Mouse (Mus musculus) ES-E14 (cell line): ENCODE data around the gene Ptprcap. TPM values are rescaled to one million over a fixed set of nuclear protein-coding genes. Genes with fewer than 3 reads are reported as not detected.
A peak's percentile ranks its signal among the peaks of the same experiment; 100 is the strongest.
"Not testable (repeated sequence)": the region's sequence is repeated elsewhere in the genome, so short reads cannot be mapped to it uniquely, and the experiment has no call there.

Source experiments
- DNase-seq: peaks from one replicate; pipeline ENCODE4 v3.0.0-alpha.2; 2013; ENCODE audit warnings: low read depth, low spot score
- H3K27ac ChIP-seq: 2 replicates; pipeline ENCODE4 v1.5.1; 2012; ENCODE audit warnings: low read depth, mild to moderate bottlenecking, low read length, moderate library complexity, mixed read lengths; ENCODE audit not compliant: poor library complexity, insufficient read depth, severe bottlenecking
- H3K36me3 ChIP-seq: 2 replicates; pipeline ENCODE4 v1.6.1; 2012; ENCODE audit warnings: mild to moderate bottlenecking, low read length, moderate library complexity, mixed read lengths; ENCODE audit not compliant: control insufficient read depth, poor library complexity, insufficient read depth, severe bottlenecking
- H3K4me1 ChIP-seq, 2 experiments: fragments of 150-350 bp in 1 of 2; sonication (generic) in 1 of 2; 2 replicates each; pipeline ENCODE4 v1.6.1; 2012; ENCODE audit warnings: low read length in 2 of 2, mild to moderate bottlenecking in 1 of 2, mixed read lengths in 1 of 2; ENCODE audit not compliant: control insufficient read depth in 2 of 2, insufficient read depth in 2 of 2, poor library complexity in 1 of 2
- H3K4me3 ChIP-seq, 2 experiments: fragments of 150-350 bp in 1 of 2; sonication (generic) in 1 of 2; 2 replicates each; pipeline ENCODE4 v1.5.1; 2012; ENCODE audit warnings: low read length in 2 of 2, low read depth in 1 of 2, mild to moderate bottlenecking in 1 of 2, mixed read lengths in 1 of 2; ENCODE audit not compliant: insufficient read depth in 1 of 2, poor library complexity in 1 of 2, severe bottlenecking in 1 of 2
- H3K9ac ChIP-seq: 2 replicates; pipeline ENCODE4 v1.6.1; 2012; ENCODE audit warnings: low read depth, mild to moderate bottlenecking, low read length, mixed read lengths; ENCODE audit not compliant: poor library complexity, insufficient read depth, severe bottlenecking
- H3K9me3 ChIP-seq: fragments of 150-350 bp; sonication (generic); 2 replicates; pipeline ENCODE4 v1.6.1; 2012; ENCODE audit warnings: low read depth, mild to moderate bottlenecking, low read length; ENCODE audit not compliant: control insufficient read depth, insufficient read depth
- CHD2 ChIP-seq: IDR thresholded peaks from 2 replicates; pipeline ENCODE4 v1.6.1; 2014; ENCODE audit warnings: mild to moderate bottlenecking, low read depth, low read length, inconsistent platforms
- HCFC1 ChIP-seq: IDR thresholded peaks from 2 replicates; pipeline ENCODE4 v1.6.1; 2012; ENCODE audit warnings: low read length, inconsistent platforms, borderline replicate concordance; ENCODE audit not compliant: insufficient read depth
- MAFK ChIP-seq: IDR thresholded peaks from 2 replicates; pipeline ENCODE4 v1.6.1; 2014; ENCODE audit warnings: mild to moderate bottlenecking, low read depth, low read length, inconsistent platforms; ENCODE audit not compliant: insufficient read depth
- ZC3H11A ChIP-seq: IDR thresholded peaks from 2 replicates; pipeline ENCODE4 v1.6.1; 2012; ENCODE audit warnings: low read depth, mild to moderate bottlenecking, inconsistent platforms, low read length, borderline replicate concordance
- ZNF384 ChIP-seq: IDR thresholded peaks from 2 replicates; pipeline ENCODE4 v1.6.1; 2012; ENCODE audit warnings: low read depth, low read length, inconsistent platforms
- in situ Hi-C, 2 experiments: fragments of 600-800 bp; cut with MboI; formaldehyde crosslinking; loops; one replicate each; pipeline ENCODE4 v1.15.1; 2025; ENCODE audit warnings: low sequenced_read_pairs in 2 of 2, inconsistent platforms in 1 of 2; ENCODE audit not compliant: unreplicated experiment in 2 of 2
- total RNA-seq: library from RNA; depleted of rRNA; stranded (reverse); fragments of 300-350 nt; gene quantifications from 2 replicates; pipeline ENCODE4 v1.2.3, GENCODE M21; 2012

Ptprcap gene
- total RNA-seq, 1 experiment: 9.5 TPM

DNA sequence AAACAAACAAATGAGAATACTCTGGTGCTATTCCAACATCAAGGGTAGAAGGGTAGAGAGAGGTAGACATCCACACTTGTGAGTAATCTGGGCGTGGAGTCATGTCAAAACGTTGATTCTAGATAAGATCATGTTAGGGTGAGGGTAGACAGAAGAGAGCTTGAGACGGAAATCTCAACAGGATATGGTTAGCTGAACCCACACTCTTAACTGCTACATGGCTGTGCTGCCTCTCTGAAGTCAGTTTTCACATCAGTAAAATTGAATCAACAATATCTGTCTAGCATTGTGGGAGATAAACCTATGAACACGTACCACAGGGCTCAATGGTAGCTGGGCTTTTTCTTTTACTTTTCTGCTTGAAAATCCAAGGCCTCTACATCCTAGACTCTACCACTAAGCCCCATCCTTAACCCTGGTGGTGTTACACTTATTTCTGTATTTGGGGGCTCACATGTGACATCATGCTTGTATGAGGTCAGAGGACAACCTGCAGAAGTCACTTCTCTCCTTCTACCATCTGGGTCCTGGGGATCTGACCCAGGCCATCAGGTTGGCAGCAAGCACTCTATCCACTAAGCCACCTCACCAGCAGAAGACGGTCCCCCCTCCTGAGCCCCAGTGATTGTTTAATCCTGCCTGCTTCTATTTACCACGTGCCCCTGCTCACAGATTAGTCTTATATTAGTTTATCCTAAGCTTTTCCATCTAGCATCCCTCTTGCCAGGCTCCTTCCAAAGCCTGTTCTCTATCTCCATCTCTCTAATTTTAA, 33.5 kb upstream of the Ptprcap start:
- H3K9me3 ChIP-seq: no peaks in the 10 kb centered on the region
- DNase-seq: no peak
- H3K27ac ChIP-seq: no peak overlapping the region
- TF ChIP-seq ZC3H11A: no peak
- TF ChIP-seq CHD2: no peak
- no peak for TF ChIP-seq MAFK
- no peak for TF ChIP-seq ZNF384
- TF ChIP-seq HCFC1: no peak
- in situ Hi-C loops: no loop called here
- H3K4me3 ChIP-seq: no peak overlapping the region
- H3K9ac ChIP-seq: no peak overlapping the region
- peaks cover 10% of the 10 kb centered on the region; the same call in 1 of the 2 replicates for H3K36me3 ChIP-seq
- H3K4me1 ChIP-seq: peaks cover 0 to 4% of the 10 kb centered on the region in 2 experiments; a peak in 1 of 4 replicates

DNA sequence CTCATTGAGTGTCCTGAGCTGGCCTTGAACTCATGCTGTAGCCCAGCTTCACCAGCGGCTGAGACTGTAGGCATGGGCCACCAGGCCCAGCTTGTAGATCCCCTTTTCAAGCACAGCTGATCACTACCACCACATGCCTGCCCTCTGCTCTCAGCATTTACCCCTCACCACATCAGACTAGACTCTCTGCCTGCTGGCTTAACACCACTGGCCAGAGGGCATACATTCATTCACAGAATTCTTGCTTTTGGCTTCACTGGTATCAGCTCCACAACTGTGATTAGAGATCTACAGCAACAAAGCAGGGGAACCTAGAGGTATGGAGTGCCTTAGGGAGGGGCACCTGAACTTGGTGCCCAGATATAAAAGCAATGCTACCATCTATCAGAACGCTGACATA, 32.9 kb upstream of the Ptprcap start:
- H3K4me3 ChIP-seq: no peak overlapping the region
- H3K4me1 ChIP-seq: peaks cover 0 to 4% of the 10 kb centered on the region in 2 experiments; a peak in 1 of 4 replicates
- H3K36me3 ChIP-seq: peaks cover 5% of the 10 kb centered on the region; the same call in 1 of the 2 replicates
- in situ Hi-C loops: no loop called here
- no peak overlapping the region for H3K9ac ChIP-seq
- TF ChIP-seq CHD2 (no peak), ZC3H11A (no peak), ZNF384 (no peak), MAFK (no peak), HCFC1 (no peak)
- no peak for DNase-seq
- no peak overlapping the region for H3K27ac ChIP-seq
- H3K9me3 ChIP-seq: no peaks in the 10 kb centered on the region

DNA sequence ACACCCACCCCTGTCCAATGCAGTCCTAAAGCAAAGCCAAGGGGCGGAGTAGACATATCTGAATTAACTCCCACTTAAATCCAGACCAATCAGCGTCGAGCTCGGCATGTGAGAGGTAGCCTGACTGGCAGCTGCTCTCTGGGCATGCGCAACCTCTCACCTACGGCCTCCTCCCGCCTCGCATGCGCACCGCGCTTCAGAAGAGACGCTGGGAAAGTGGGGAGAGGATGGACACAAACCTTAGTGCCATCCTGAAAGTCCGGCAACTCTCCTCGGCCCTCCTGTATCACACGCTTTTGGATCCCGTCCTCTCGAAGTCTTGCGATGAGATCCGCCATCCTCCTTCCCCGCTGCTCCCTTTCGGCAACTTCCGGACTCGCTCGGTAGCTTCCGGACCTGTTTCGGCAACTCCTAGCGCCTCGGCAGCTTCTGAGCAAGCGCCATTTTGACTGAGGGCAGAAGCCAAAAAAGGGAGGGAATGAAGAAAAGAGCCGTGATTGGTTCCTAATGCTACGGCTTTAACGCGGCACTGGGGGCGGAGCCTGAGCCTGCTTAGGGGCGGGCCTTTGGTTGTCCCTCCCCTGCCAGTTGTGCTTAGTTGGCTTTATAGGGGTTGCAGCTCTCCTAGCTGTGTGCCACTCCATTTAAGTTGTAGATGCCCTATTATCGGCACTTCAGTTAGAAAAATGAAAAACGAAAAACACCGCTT, 32.2 kb upstream of the Ptprcap start:
- in situ Hi-C loops: no loop called here
- Histone ChIP-seq H3K4me1 (peaks cover 0 to 4% of the 10 kb centered on the region in 2 experiments; a peak in 1 of 4 replicates), H3K9me3 (no peaks in the 10 kb centered on the region), H3K4me3 (peak overlapping the region; percentile 57 to 74), H3K27ac (peak overlapping the region; percentile 75), H3K36me3 (no peaks in the 10 kb centered on the region; the same call in 1 of the 2 replicates), H3K9ac (peak overlapping the region; percentile 88)
- TF ChIP-seq MAFK (peak; percentile 83), ZC3H11A (no peak), ZNF384 (no peak), CHD2 (no peak; the same call in 1 of the 2 replicates), HCFC1 (peak; percentile 86)
- DNase-seq: peak; percentile 96

DNA sequence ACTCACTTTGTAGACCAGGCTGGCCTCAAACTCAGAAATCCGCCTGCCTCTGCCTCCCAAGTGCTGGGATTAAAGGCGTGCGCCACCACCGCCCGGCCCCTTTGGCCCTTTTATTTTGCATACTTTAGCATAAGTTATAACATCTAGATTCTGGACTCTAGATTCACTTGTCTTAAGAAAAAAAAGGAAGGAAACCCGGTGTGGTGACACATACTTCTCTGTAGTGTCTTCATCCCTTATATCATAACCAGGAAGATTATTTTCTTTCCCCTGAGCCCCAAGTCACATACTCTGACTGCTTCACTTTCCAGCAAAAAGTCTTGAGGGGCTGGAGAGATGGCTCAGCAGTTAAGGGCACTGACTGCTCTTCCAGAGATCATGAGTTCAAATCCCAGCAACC, 31.5 kb upstream of the Ptprcap start:
- H3K27ac ChIP-seq, H3K9me3 ChIP-seq, DNase-seq, H3K9ac ChIP-seq, H3K4me1 ChIP-seq, H3K36me3 ChIP-seq, in situ Hi-C loops: not testable (repeated sequence)
- H3K4me3 ChIP-seq: peak overlapping the region in 1 of 2 experiments; percentile 45; a peak in 1 of 4 replicates
